Mouse (Mus musculus): ENCODE measurements around the gene Mapk6.

- TF ChIP-seq CTCF (IDR thresholded peaks at IDR 0.05) (no peak), EP300 (IDR thresholded peaks at IDR 0.05) (no peak)
Measured at GRCm38 (mm10) chr9:75338016-75338415, 71.8 kb downstream of the Mapk6 start.
